Mouse (Mus musculus): ENCODE measurements around the gene Actl11. TPM values are rescaled to one million over a fixed set of nuclear protein-coding genes. Genes with fewer than 3 reads are reported as not detected.

Actl11 gene
- polyA plus RNA-seq (2016; fragmentation: Nextera tagmentation; extraction: Ambion mirVana), result not detected in 2 replicates

GRCm38 (mm10) chr9:107928169-107928568 lies at the start of gene Actl11:
Gene Actl11, plus strand, starts transcription at chr9:107928469.
- 76% methylated on average over 3 of the region's 3 CpGs for WGBS
- peaks cover 2% of the 10 kb centered on the region; the same call in 1 of the 2 replicates for H3K27me3 ChIP-seq
- H3K9ac ChIP-seq (replicated peaks), result no peak within 1 kb of the TSS
- no peak for ATAC-seq (ENCODE audit: low FRiP score, low read depth)
- peaks cover 21% of the 10 kb centered on the region for H3K4me1 ChIP-seq
- no peaks in the 10 kb centered on the region for H3K36me3 ChIP-seq
- no peaks in the 10 kb centered on the region for H3K9me3 ChIP-seq
- H3K27ac ChIP-seq (replicated peaks), result no peak within 1 kb of the TSS
- H3K4me2 ChIP-seq (replicated peaks), result no peak within 1 kb of the TSS
- no peak within 1 kb of the TSS for H3K4me3 ChIP-seq

- WGBS, result 77% methylated on average over 4 of the region's 4 CpGs
- Histone ChIP-seq H3K4me3 (no peak overlapping the region), H3K36me3 (no peaks in the 10 kb centered on the region), H3K4me1 (no peaks in the 10 kb centered on the region), H3K27ac (replicated peaks) (no peak overlapping the region), H3K4me2 (replicated peaks) (no peak overlapping the region), H3K9ac (replicated peaks) (no peak overlapping the region), H3K9me3 (no peaks in the 10 kb centered on the region), H3K27me3 (peaks cover 6% of the 10 kb centered on the region; the same call in 1 of the 2 replicates)
- no peak for ATAC-seq (ENCODE audit: low FRiP score, low read depth)
These were observed 47.9 kb upstream of the Actl11 start for GRCm38 (mm10) chr9:107880411-107880810.

- WGBS, result under 1% methylated on average over 28 of the region's 28 CpGs
- peak within 1 kb of the TSS; percentile 77 for H3K4me3 ChIP-seq
- peak within 1 kb of the TSS; percentile 63 for H3K27ac ChIP-seq (replicated peaks)
- H3K36me3 ChIP-seq, result no peaks in the 10 kb centered on the region
- peak within 1 kb of the TSS; percentile 78 for H3K9ac ChIP-seq (replicated peaks)
- peak; percentile 96 for ATAC-seq (ENCODE audit: low FRiP score, low read depth)
- H3K4me2 ChIP-seq (replicated peaks), result peak within 1 kb of the TSS; percentile 70
- peaks cover 19% of the 10 kb centered on the region for H3K27me3 ChIP-seq
- H3K4me1 ChIP-seq, result peaks cover 8% of the 10 kb centered on the region
- no peaks in the 10 kb centered on the region for H3K9me3 ChIP-seq
These were observed 40.4 kb upstream of the Actl11 start, which contains the start of gene Mon1a for GRCm38 (mm10) chr9:107887804-107888266. Gene Mon1a, plus strand, starts transcription at chr9:107888151.

- Histone ChIP-seq H3K27ac (replicated peaks) (peak overlapping the region; percentile 63), H3K27me3 (peaks cover 19% of the 10 kb centered on the region), H3K4me1 (peaks cover 8% of the 10 kb centered on the region), H3K4me2 (replicated peaks) (peak overlapping the region; percentile 70), H3K4me3 (peak overlapping the region; percentile 77), H3K36me3 (no peaks in the 10 kb centered on the region), H3K9ac (replicated peaks) (peak overlapping the region; percentile 78), H3K9me3 (no peaks in the 10 kb centered on the region)
- ATAC-seq (ENCODE audit: low FRiP score, low read depth), result peak; percentile 76
- under 1% methylated on average over 18 of the region's 18 CpGs for WGBS
These were observed 39.9 kb upstream of the Actl11 start for GRCm38 (mm10) chr9:107888267-107888850.

GRCm38 (mm10) chr9:107890260-107890659 lies 38.0 kb upstream of the Actl11 start:
- Histone ChIP-seq H3K9me3 (no peaks in the 10 kb centered on the region), H3K36me3 (no peaks in the 10 kb centered on the region), H3K27ac (replicated peaks) (no peak overlapping the region), H3K4me2 (replicated peaks) (no peak overlapping the region), H3K9ac (replicated peaks) (no peak overlapping the region), H3K4me3 (no peak overlapping the region), H3K27me3 (peaks cover 13% of the 10 kb centered on the region), H3K4me1 (peaks cover 8% of the 10 kb centered on the region)
- 88% methylated on average over 6 of the region's 6 CpGs for WGBS
- no peak for ATAC-seq (ENCODE audit: low FRiP score, low read depth)

- H3K4me3 ChIP-seq, result no peak overlapping the region
- no peaks in the 10 kb centered on the region for H3K36me3 ChIP-seq
- no peak for ATAC-seq (ENCODE audit: low FRiP score, low read depth)
- H3K4me2 ChIP-seq (replicated peaks), result no peak overlapping the region
- H3K9ac ChIP-seq (replicated peaks), result no peak overlapping the region
- WGBS, result 97% methylated on average over 1 of the region's 1 CpGs
- peaks cover 8% of the 10 kb centered on the region for H3K4me1 ChIP-seq
- no peaks in the 10 kb centered on the region for H3K9me3 ChIP-seq
- peaks cover 12% of the 10 kb centered on the region for H3K27me3 ChIP-seq
- no peak overlapping the region for H3K27ac ChIP-seq (replicated peaks)
These were observed 37.2 kb upstream of the Actl11 start for GRCm38 (mm10) chr9:107891023-107891422.

GRCm38 (mm10) chr9:107898563-107898962 lies 29.7 kb upstream of the Actl11 start:
- Histone ChIP-seq H3K36me3 (peaks cover 12% of the 10 kb centered on the region; the same call in 1 of the 2 replicates), H3K27me3 (peaks cover 35% of the 10 kb centered on the region), H3K4me3 (no peak overlapping the region), H3K27ac (replicated peaks) (no peak overlapping the region), H3K9ac (replicated peaks) (no peak overlapping the region), H3K4me2 (replicated peaks) (no peak overlapping the region), H3K4me1 (peaks cover 16% of the 10 kb centered on the region), H3K9me3 (no peaks in the 10 kb centered on the region)
- no peak for ATAC-seq (ENCODE audit: low FRiP score, low read depth)
- WGBS, result 91% methylated on average over 10 of the region's 10 CpGs

GRCm38 (mm10) chr9:107899855-107900254 lies 28.4 kb upstream of the Actl11 start:
- 69% methylated on average over 12 of the region's 12 CpGs for WGBS
- H3K4me1 ChIP-seq, result peaks cover 16% of the 10 kb centered on the region
- ATAC-seq (ENCODE audit: low FRiP score, low read depth), result no peak
- H3K4me3 ChIP-seq, result no peak overlapping the region
- H3K27ac ChIP-seq (replicated peaks), result no peak overlapping the region
- H3K27me3 ChIP-seq, result peaks cover 40% of the 10 kb centered on the region
- H3K9ac ChIP-seq (replicated peaks), result no peak overlapping the region
- no peak overlapping the region for H3K4me2 ChIP-seq (replicated peaks)
- H3K9me3 ChIP-seq, result no peaks in the 10 kb centered on the region
- peaks cover 12% of the 10 kb centered on the region; the same call in 1 of the 2 replicates for H3K36me3 ChIP-seq

- H3K27me3 ChIP-seq, result peaks cover 47% of the 10 kb centered on the region
- H3K9ac ChIP-seq (replicated peaks), result peak overlapping the region; percentile 45
- no peaks in the 10 kb centered on the region for H3K9me3 ChIP-seq
- peaks cover 16% of the 10 kb centered on the region for H3K4me1 ChIP-seq
- H3K4me3 ChIP-seq, result peak overlapping the region; percentile 32
- peak overlapping the region; percentile 59 for H3K4me2 ChIP-seq (replicated peaks)
- ATAC-seq (ENCODE audit: low FRiP score, low read depth), result peak; percentile 44; the same call in 1 of the 2 replicates
- H3K27ac ChIP-seq (replicated peaks), result no peak overlapping the region
- H3K36me3 ChIP-seq, result peaks cover 12% of the 10 kb centered on the region; the same call in 1 of the 2 replicates
- WGBS, result 3% methylated on average over 44 of the region's 44 CpGs
These were observed 27.2 kb upstream of the Actl11 start for GRCm38 (mm10) chr9:107900840-107901626.

- peak overlapping the region; percentile 59 for H3K4me2 ChIP-seq (replicated peaks)
- no peak overlapping the region for H3K9ac ChIP-seq (replicated peaks)
- H3K27ac ChIP-seq (replicated peaks), result no peak overlapping the region
- 4% methylated on average over 17 of the region's 17 CpGs for WGBS
- H3K27me3 ChIP-seq, result peaks cover 52% of the 10 kb centered on the region
- H3K4me3 ChIP-seq, result peak overlapping the region; percentile 32
- H3K36me3 ChIP-seq, result peaks cover 12% of the 10 kb centered on the region; the same call in 1 of the 2 replicates
- no peaks in the 10 kb centered on the region for H3K9me3 ChIP-seq
- peak; percentile 45; the same call in 1 of the 2 replicates for ATAC-seq (ENCODE audit: low FRiP score, low read depth)
- peaks cover 18% of the 10 kb centered on the region for H3K4me1 ChIP-seq
These were observed 26.7 kb upstream of the Actl11 start for GRCm38 (mm10) chr9:107901627-107901914.

GRCm38 (mm10) chr9:107904726-107905125 lies 23.5 kb upstream of the Actl11 start:
- 7% methylated on average over 4 of the region's 4 CpGs for WGBS
- H3K9me3 ChIP-seq, result no peaks in the 10 kb centered on the region
- H3K36me3 ChIP-seq, result 0 out of 2 replicates have a peak, but pooled peaks cover 7% of the 10 kb centered on the region
- H3K27ac ChIP-seq (replicated peaks), result no peak overlapping the region
- ATAC-seq (ENCODE audit: low FRiP score, low read depth), result peak; percentile 57
- peaks cover 31% of the 10 kb centered on the region for H3K4me1 ChIP-seq
- H3K4me2 ChIP-seq (replicated peaks), result no peak overlapping the region
- no peak overlapping the region for H3K9ac ChIP-seq (replicated peaks)
- H3K27me3 ChIP-seq, result peaks cover 67% of the 10 kb centered on the region
- no peak overlapping the region for H3K4me3 ChIP-seq
